Mouse (Mus musculus) frontal cortex, postnatal 14 days (tissue): ENCODE measurements at regions not wholly inside any gene's neighbourhood (a gene's known extent, or its start where the extent isn't known, plus 50 kb on each side); places are given as distances from the start of the nearest gene placed in this dataset.

Source experiments
- DNase-seq, 2 experiments: peaks; one replicate each; pipeline ENCODE4 v3.0.0; 2022; ENCODE audit warnings: low spot score in 2 of 2

DNA sequence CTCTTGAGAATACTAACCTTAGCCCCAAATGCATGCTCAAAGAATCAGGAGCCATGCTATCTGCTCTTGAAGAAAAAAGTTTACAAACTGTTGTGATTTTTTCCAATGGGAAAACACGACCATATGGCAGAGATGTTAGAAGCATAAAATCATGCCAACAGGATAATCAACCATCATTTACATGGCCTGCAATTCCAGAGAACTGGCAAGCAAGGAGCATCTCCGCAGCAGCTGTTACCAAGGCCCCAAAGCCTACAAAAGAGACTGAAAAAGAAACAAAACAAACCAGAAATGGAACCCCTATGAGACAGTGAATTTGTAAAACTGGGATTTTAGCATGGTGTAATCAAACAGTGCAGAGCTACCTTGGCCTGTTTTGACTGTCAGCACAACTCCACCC lies 1164.2 kb upstream of the Gm10800 start:
- DNase-seq: peak in 1 of 2 experiments; percentile 7

DNA sequence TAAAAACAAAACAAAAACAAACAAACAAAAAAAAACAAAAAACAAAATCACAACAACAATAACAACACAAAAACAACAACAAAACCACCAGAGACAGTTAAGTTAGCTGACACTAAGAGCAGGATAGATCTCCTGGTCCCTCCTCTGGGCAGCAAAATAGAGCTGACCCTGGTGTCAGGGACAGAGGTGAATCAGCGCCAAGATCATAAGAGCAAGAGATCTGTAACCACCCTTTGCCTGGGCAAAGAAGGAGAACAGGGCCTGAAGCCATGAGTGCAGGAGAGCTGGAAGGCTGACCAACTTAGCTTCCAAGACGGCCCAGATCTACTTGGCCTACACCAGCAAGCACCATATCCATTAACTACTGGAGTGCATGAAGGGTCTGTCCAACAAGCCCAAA lies 1154.6 kb upstream of the Gm10800 start:
- no peak for DNase-seq
